Mouse (Mus musculus): Measurements from ENCODE around the gene Fam114a1.

DNA sequence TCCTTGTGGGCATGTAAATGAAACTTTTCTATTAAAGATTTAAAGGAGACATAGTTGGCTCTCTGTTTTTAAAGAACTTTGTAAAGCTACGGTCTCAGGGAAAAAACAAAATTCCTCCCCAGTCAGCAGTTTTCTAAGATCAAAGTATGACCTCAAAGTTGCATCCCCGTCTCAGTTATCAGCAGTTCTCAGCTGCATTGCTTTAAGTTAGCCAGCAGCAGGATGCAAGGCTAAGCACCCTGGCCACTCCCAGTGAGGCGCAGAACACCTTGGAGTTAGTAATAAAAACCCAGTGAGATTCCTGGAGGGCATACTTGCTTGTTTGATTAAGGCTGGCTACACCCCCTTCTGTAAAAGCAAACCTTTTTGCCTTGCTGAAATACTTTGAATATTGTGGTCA lies 106.9 kb downstream of the Fam114a1 start:
- TF ChIP-seq CTCF (IDR thresholded peaks at IDR 0.05; ENCODE audit: extremely low read depth, insufficient read length, insufficient replicate concordance, low read depth, low read length) = no peak
- no peak for TF ChIP-seq POLR2A (IDR thresholded peaks at IDR 0.05; ENCODE audit: low read depth, low read length)
